Mouse (Mus musculus): ENCODE measurements around the gene Fam222b.

Fam222b gene

DNA sequence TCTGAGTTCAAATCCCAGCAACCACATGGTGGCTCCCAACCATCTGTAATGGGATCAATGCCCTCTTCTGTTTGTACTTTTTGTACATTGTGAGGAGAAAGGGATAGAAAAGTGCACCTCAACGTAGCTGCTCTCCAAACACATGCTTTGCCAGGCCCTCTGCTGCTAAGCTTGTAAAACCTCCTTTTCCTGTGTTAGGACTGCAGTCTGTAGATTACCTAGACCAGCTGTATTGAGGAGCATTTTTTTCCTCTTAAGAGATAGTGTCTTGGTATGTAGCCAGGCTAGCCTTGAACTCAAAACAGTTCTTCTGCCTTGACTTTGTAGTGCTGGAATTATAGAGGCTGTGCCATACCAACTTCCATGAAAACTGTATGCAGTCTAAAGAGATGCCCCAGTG, 41.7 kb downstream of the Fam222b start:
- DNase-seq (ENCODE audit: low spot score in 2 of 2): no peak

DNA sequence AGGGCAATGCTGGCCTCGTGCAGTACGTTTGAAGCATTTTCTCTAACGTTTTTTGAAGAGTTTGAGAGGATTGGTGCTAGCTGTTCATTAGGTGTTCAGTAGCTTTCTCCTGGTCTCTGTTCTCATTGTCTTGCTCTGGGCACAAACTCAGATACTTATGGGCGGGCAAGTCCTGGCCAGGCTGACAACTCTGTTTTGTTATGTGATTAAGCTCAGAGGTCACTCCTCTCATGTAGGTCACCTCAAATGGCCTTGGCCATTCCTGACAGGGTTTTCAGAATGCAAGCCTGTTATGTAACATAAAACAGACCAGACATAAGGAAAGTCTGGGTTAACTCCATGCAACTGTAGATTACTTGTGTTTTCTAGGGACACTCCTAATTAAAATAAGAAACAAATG, 43.1 kb downstream of the Fam222b start:
- DNase-seq (ENCODE audit: low spot score in 2 of 2): no peak

DNA sequence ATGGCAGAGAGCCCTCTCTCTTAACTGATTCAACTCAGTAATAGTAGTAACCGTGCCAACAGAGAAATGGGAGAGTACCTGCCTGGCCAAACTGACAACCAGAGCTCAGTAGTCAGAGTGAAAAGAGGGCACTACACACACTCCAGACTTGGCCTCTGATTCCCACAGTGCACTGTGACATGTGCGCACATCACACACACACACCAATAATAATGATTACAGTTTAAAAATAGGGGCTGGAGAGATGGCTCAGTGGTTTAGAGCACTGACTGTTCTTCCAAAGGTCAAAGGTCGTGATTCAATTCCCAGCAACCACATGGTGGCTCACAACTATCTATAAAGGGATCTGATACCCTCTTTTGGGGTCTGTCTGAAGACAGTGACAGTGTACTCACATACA, 43.6 kb downstream of the Fam222b start:
- no peak for DNase-seq (ENCODE audit: low spot score in 2 of 2)

DNA sequence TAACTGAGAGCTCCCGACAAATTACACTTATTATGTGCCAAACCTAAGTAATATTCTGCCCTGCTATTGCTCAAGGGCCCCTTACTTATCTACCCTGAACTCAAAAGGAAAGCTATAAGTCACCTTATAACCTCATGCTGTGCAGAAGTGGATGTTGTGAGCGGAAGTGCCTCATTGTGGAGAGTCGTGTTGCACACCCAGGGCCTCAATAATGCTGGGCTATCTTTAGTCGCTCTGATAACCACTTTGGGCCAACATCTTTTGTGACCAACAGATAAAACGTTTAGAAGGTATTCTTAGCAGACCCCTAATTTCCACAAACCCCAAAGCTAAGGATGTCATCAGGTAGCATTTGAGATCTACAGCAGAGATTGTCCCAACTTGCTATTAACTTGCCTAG, 46.2 kb downstream of the Fam222b start:
- DNase-seq (ENCODE audit: low spot score in 2 of 2): no peak

DNA sequence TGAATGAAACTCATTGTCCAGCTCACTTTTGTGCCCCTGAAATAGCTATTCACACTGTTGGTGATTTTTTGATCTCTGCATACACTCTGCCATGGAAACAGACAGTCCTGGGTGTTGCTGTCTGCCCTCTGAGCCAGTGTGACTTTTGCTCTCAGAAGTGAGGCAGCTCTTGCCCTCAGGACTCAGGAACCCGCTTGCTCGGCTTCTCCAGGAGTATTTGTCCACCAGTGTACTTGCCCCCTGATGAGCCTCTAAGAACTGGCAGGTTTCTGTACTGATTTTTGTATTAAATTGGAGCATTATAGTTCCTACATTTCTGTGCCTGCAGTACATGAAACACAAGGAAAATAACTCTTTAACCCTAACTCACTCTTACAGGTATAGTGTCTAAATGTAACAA, 49.1 kb downstream of the Fam222b start:
- no peak for DNase-seq (ENCODE audit: low spot score in 2 of 2)

DNA sequence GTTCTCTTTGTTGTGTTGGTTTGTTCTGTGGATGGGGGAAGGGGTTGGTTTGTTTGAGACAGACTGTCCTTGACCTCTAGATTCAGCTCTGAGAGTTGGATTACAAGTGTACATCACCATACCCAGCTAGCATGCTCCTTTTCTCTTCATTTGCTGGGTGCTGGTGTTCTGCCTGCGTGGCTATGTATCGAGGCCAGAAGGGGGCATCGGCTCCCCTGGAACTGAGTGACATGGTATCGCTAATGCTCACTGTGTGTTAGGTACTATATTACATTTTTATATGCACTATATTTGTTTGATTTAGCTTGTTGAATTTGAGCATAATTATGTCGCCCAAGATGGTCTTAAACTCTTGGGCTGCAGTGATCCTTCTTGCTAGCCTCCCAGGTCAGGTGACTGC, 51.7 kb downstream of the Fam222b start:
- DNase-seq (ENCODE audit: low spot score in 2 of 2): no peak

DNA sequence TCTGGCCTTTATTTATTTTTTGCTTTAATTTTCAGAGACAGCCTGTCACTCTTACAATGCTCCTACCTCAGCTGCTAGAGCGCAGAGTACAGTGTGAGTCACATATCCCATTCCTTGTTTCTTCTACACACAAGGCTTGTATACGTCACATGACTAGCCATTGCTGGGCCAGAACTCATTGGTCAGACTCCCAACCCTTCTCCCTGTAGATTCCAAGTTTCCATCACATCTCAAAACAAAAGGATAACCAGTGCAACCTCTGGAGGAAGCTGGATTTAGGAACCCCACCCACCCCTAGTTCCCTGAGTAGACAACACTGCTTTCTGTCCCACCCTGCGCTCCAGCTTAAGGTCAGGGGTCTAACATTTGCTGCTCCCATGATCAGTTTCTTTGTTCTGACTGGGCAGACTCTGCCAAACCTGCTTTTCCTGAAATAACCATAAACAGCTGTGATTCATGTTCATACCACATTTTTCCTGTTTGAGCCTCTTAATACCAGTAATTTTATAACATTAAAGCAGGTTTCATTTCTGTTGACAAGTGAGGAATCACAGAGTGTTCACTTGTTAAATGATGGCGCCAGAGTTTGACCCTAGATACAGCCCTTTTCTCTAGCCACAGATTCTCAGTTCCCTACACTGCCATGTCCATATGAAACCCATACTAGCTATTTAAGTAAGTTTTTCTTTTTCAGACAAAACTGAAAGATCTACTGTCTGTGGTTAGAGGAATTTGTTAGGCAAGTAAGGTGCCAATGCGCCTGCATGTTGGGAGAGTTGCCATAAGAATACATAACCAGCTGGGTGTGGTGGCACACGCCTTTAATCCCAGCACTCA, 52.5 kb downstream of the Fam222b start:
- DNase-seq (ENCODE audit: low spot score in 2 of 2): no peak

DNA sequence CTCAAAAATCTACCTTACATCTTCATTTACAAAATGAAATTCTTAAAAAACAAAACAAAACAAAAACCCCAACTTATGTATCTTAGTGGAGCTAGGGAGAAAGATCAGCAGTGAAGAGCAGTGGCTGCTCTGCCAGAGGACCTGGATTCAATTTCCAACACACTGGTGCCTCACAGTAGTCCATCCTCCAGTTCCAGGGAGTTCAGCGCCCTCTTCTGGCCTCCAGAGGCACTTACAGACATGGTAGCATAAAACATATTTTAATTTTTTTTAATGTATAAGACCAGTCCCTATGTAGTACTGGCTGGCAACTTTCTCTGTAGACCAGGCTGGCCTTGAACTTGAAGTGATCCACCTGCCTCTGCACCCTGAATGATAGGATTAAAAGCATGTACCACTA, 56.7 kb downstream of the Fam222b start:
- DNase-seq (ENCODE audit: low spot score in 2 of 2): no peak

DNA sequence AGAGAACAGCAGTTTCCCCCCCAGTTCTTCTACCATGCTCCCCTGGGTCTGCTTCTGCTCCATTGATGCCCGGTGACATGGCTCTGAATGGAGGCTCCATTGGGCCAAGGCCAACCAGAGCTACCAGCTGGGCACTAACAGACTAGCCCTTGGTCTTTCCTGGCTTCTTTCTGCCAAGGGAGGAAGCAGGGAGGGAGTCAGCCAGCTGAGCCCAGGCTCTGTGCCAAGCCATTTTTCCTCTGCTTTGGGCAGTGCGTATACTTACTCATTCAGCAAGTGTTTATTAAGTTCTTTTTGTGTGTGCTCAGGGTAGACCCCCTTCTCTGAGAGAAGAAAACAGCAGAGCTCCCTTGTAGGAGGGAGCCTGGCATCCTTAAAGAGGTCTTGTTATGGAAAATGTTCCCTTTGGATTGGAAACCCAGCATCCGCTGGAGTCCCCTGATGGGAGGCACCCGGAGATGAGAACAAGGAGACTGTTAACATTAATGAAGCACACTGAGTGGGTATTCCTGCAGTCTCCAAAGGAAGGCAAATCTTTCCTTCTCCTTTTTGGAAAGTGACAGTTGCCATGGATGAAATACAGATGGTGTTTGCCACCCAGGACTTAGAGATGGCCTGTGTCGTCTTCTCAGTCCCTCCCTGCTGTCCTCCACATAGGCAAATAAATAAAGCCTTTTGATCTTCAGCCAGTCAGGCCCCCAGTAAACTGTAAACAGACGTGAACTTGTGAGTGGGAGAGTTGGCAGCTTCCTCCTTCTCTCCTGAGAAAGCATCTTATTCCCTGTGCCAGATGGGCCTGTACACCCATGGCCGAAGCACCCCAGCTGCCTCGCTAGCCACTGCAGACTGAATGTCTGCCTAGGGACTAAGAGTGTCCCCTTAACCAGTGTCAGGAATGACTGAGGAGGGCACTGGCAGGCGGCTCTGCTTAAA, 58.1 kb downstream of the Fam222b start:
- peak; percentile 65 to 86 for DNase-seq (ENCODE audit: low spot score in 2 of 2)

DNA sequence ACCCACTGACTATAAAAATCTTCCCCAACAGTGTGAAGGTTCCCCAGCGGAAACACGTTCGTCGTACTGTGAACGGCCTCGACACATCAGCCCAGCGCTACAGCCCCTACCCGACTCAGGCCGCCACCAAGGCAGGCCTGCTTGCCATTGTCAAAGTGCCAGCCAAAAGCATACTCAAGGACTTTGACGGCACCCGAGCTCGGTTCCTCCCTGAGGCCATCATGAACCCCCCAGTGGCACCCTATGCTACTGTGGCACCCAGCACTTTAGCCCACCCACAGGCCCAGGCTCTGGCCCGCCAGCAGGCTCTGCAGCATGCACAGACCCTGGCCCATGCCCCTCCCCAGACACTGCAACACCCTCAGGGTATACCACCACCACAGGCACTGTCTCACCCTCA, 59.3 kb downstream of the Fam222b start:
- DNase-seq (ENCODE audit: low spot score in 2 of 2): no peak

DNA sequence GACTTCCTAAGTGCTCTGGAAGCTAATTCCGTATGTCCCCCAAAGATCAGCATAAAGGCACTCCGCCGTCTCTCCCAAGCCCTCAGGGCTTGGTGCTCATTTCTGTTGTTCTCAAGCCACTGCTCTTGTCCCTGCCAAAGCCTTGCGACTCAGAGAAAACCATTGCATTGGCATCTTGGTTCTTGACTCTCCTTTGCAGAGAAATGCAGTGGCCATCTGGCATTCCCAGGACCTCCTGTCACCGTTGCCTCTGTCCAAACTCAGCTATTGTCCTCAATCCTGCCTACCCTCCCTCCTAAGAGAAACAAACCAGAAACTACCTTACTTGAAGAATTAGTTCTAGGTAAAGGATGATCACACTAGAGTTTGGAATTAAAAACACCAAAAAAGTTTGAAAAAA, 61.2 kb downstream of the Fam222b start:
- no peak for DNase-seq (ENCODE audit: low spot score in 2 of 2)

DNA sequence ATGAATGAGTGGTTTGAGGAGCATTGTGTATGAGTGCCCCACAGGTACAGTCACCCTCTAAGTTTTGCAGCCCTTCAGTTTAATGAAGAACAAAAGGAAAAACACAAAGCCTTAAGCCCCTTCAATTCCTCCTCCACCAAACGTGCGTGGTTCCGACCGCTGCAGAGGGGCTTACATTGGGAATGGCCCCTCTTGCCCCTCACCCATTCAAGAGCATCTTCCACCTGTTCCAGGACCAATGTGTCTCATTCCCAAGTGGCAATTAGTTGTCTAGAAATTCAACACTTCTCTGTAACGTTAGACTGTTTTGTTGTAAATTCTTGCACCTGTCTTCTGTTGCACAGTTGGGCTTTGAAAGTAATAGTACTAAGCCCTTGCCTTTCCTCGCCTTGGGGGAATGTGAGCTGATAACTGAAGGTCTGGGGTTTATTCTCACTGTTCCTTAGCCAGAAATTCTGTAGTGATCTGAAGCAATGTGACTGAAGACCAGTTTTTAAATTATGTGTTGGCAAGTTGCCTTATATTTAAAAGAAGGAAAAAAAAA, 61.8 kb downstream of the Fam222b start:
- no peak for DNase-seq (ENCODE audit: low spot score in 2 of 2)

DNA sequence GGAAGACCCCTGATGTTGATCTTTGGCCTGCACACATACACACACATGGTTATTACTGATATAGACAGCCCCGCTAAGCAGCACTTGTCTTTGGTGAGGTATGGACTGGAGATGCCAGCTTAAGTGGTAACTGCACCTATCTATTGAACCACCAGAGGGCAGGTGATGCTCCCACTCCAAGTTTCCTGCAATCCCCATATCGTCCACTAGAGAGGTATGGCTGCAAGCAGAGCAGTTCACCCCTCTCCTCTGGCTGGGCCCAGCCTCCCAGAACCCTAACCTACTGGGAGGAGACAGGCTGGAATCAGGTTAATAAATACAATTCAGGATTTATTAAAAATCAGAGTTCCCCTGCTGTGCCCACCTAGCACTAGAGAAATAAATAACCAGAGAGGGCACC, 64.6 kb downstream of the Fam222b start:
- peak; percentile 81 to 85 for DNase-seq (ENCODE audit: low spot score in 2 of 2)

DNA sequence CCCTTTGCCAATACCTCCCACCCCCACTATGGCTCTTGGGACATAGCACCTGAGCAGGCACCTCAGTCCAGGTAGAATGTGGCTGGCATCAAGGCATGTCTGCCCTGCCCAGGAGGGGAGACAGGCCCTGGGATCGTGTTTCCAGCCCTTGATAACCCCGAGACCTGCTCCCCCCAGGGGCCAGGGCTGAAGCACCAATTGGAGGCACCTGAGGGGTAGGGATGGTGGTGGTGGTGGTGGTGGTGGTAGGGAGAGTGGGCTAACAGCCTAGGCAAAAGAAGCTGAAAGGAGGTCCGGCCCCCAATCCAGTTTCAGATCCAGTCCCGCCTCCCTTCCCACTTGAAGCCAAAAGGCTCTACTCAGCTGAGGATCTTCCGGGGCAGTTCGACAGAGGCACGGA, 65.1 kb downstream of the Fam222b start:
- DNase-seq (ENCODE audit: low spot score in 2 of 2): no peak

DNA sequence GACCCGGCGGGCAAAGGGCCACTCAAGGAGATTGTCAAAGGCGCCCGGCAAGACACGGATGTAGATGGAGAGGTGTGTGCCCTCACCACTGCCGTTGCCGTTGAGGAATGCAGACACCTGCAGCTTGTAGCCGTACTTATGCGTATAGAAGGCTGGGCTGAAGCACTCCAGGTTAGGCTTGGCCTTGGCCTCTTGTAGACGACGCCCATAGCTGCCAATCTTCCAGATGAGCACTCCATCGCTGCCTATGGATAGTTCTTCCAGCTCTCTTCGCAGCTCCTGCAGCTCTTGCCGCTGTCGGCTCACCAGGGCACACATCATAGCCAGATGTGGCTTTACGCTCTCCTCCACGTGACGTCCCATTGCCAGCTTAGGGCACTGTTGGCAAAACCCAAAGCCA, 65.7 kb downstream of the Fam222b start:
- no peak for DNase-seq (ENCODE audit: low spot score in 2 of 2)

DNA sequence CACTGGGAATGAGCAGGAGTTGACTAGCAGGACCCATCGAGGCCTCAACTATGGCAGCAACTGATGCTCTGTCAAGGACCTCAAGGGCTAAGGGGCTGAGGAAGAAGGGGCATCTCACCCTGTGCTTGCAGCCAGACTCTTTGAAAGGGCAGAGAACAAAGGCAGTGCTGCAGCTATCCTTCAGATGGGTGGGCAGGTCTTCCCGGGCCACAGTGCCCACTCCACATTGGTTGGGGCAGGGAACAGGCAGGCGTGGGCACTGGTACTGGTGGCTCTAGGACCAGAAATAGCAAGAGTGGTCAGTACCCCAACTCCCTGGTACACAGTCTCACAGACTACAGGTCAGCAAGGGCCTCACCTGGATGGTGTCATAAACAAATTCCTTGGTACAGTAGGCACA, 66.2 kb downstream of the Fam222b start:
- no peak for DNase-seq (ENCODE audit: low spot score in 2 of 2)

DNA sequence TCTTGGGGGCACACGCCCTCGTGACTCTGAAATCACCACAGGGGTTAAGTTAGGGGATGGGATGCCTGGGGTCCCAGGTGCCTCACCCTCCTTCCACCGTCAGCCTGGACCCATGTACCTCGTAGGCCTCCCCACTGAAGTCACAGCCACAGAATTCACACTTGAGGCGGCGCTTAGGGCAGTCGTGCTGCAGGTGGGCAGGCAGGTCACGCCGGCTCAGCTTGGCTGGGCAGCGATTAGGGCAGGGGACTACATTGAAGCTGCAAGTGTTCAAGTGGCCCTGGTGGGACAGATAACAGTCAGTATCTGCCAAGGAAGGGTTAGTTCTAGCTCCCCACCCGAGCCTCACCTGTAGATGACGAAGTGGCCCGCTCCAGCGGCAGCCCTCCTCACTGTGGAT, 66.7 kb downstream of the Fam222b start:
- no peak for DNase-seq (ENCODE audit: low spot score in 2 of 2)

DNA sequence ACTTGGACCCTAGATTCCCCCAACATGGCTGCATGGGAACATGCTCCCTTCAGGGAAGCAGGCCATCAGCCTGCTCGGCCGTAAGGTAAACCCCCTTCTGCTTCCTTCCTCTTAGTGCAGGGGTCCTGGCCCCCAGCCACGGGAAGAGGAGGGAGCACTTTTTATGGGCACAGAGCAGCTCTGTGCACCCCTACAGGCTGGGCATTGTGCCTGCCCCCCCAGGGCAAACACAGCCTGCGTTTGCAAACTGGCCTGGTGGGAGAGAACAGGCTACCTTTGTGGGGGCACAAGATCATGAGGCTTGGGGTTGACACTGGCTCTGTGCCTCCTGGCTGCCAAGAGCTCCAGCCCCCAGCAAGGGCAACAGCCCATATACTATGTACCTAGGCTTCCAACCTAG, 67.5 kb downstream of the Fam222b start:
- no peak for DNase-seq (ENCODE audit: low spot score in 2 of 2)

DNA sequence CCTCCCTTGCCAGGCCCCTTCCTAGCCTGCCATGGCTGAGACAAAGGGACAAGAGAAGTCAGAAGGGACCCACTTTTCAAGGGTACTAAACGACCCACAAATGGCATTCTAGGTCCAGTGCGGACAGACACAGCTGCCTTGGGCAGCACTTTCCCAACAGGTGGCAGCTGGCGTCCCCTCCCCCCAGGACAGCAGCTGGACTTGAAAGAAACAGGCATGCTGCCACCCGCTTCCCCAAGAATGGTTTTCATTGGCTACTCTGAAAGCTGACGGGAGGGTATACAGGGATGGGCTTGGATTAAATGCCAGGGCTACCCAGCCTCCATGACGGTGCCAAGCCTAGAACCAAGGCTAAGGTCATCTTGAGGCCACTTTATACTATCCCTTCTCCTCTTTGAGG, 68.0 kb downstream of the Fam222b start:
- DNase-seq (ENCODE audit: low spot score in 2 of 2): no peak

DNA sequence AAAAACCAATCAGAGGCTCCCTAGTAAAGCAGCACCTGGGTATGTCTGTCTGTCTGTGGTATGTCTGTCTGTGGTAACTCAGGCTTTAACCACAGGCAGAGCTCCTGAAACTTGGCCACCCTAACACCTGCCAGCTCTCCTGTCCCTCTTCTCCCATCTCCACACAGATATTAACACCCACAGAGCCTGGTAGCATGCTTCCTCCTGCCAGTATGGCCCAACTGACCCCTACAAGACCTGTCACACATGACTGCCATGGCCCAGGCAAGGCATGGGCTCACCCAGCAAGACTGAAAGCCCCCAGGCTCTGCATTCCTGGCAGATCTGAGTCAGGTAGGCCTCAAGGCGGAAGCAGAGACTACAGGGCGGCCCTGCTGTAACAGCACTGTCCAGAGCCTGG, 68.6 kb downstream of the Fam222b start:
- no peak for DNase-seq (ENCODE audit: low spot score in 2 of 2)

DNA sequence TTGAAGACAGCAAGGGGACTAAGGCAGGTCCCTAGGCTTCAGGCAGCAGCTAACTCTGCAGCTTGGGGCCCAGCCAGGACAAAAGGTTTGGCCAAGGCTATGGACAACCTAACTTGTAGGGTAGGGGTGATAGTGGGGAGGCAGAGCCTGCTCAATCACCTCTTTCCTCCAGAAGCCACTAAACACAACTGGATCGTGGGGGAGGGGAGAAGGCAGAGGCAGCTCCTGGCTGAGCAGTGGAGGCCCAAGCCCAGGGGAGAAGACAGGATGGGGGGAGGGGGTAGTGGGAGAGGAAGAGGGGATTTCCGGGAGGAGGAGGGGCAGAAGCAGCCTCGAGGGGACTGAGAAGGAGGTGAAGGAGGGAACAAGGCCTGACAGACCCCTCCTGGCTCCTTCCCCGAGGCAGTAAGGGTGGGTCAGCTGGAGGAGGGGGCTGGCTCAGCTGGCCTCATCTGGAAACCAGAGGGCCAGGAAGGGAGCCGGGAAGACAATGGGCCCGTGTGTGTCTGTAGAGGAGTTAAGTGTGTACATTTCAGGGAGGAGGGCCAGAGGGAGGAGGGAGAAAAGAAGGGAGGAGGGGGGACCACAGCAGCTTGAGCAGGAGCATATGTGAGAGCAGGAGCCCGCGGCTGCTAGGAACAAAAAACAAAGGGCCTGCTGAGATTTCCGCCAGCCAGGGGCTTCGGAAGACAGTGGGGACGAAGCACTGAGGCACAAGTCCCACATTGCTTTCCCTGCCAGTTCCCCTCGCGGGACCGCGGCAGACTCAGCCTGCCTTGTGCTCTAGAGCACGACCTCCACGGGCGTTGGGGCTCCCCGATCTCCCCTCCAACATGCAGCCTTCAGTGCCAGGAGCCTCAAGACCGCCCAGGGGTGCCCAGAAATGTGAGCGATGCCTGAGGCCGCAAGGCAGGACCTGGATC, 69.5 kb downstream of the Fam222b start:
- no peak for DNase-seq (ENCODE audit: low spot score in 2 of 2)

DNA sequence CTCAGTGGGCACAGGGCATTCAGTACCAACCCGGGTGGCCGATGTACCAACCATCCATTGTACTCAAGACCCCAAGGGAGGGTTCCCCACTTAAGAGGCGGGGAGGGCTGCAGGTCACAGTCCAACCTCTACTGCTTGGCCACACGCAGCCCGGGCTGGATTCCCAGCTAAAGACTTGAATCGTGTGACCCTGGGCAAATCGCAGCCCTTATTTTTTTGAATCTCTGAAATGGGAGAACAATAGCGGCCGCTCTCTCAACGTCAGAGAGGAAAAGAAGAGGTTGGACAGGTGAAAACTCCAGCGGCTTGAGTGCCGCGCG, 70.1 kb downstream of the Fam222b start:
- DNase-seq (ENCODE audit: low spot score in 2 of 2): no peak

All from right cerebral cortex, adult 2 months (tissue).